Mouse (Mus musculus): ENCODE measurements around the gene Slco3a1. TPM values are rescaled to one million over a fixed set of nuclear protein-coding genes. Genes with fewer than 3 reads are reported as not detected.

Slco3a1 gene
- total and polyA plus RNA-seq, 3 experiments, result 0.04 to 0.35 TPM; not detected in 1

DNA sequence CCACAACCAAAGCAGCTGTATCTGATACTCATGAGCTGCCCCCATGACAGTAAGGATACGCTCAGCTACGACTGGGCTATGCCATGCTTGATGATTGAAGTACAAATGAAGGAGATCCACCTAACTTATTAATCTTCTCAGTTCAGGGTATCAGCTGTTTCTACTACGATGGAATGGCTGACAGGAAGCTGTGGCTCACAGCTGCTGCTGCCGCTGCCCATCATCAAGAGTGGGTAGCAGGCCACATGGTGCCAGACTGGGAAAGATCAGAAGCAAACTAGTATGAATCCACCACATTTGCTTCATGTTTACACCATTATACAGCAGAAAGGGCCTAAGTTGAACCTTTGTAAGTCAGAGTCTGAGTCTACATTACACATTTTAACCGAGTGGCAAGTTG is 109.4 kb downstream of the Slco3a1 start:
- H3K4me2 ChIP-seq (ENCODE audit: insufficient read depth, low read depth, poor library complexity, severe bottlenecking), result no peak overlapping the region
- dilution Hi-C loops (cut with MboI; ENCODE audit: extremely low pct_ligation_motif_present, extremely low pct_unique_long_range_greater_than_20kb, low sequenced_read_pairs), result no loop called here
- H3K9me3 ChIP-seq (replicated peaks; ENCODE audit: low read length), result peaks cover 11% of the 10 kb centered on the region

DNA sequence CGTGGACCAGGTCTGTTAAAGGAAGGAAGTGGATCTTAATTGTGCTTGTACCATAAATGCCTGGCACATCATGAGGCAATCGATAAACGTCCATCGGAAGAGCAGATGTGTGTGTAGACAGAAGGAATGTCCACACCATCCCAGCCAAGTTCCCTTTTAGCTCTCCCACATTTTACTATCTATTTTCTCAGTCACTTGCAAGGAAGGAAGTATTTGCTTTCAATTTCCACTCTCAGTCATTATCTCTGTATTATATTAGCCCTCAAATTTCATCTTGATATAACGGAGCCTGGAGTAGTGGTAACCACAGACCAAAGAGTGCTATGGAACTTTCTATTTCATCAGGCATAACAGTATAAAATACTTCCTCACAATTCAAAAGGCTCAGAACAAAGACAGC is 112.2 kb downstream of the Slco3a1 start:
- DNase-seq (ENCODE audit: extremely low read depth), result no peak
- Histone ChIP-seq H3K27ac (ENCODE audit: insufficient read depth, low read depth) (no peak overlapping the region), H3K4me3 (replicated peaks in 1 of 3; ENCODE audit: low read depth in 2 of 3, low read length in 2 of 3, poor library complexity in 1 of 3) (no peak overlapping the region), H3K36me3 (replicated peaks in 1 of 2; ENCODE audit: control insufficient read depth in 1 of 2, insufficient read depth in 1 of 2, low read length in 1 of 2) (no peaks in the 10 kb centered on the region), H3K4me1 (ENCODE audit: control insufficient read depth in 1 of 2, insufficient read depth in 2 of 2) (no peaks in the 10 kb centered on the region), H3K27me3 (replicated peaks) (no peaks in the 10 kb centered on the region), H3K79me2 (replicated peaks; ENCODE audit: control insufficient read depth, extremely low read depth, insufficient read depth, poor library complexity, severe bottlenecking) (no peaks in the 10 kb centered on the region), H3K4me2 (ENCODE audit: insufficient read depth, low read depth, poor library complexity, severe bottlenecking) (no peak overlapping the region), H3K9me3 (replicated peaks; ENCODE audit: low read length) (peaks cover 13% of the 10 kb centered on the region), H3K9ac (ENCODE audit: insufficient read depth, low read depth) (no peak overlapping the region)
- no peak for TF ChIP-seq POLR2AphosphoS2 (IDR thresholded peaks at IDR 0.05; ENCODE audit: low read depth, low read length)
- in situ Hi-C loops (cut with MboI; ENCODE audit: low pct_ligation_motif_present, low pct_unique_long_range_greater_than_20kb, low sequenced_read_pairs), result no loop called here
- dilution Hi-C loops (cut with MboI; ENCODE audit: extremely low pct_ligation_motif_present, extremely low pct_unique_long_range_greater_than_20kb, low sequenced_read_pairs), result no loop called here

More for the DNA sequence above, 109.4 kb downstream of the Slco3a1 start:
- no peak for DNase-seq (ENCODE audit: extremely low read depth)
- Histone ChIP-seq H3K4me3 (replicated peaks in 1 of 3; ENCODE audit: low read depth in 2 of 3, low read length in 2 of 3, poor library complexity in 1 of 3) (no peak overlapping the region), H3K27me3 (replicated peaks) (no peaks in the 10 kb centered on the region), H3K27ac (ENCODE audit: insufficient read depth, low read depth) (no peak overlapping the region), H3K9ac (ENCODE audit: insufficient read depth, low read depth) (no peak overlapping the region), H3K36me3 (replicated peaks in 1 of 2; ENCODE audit: control insufficient read depth in 1 of 2, insufficient read depth in 1 of 2, low read length in 1 of 2) (no peaks in the 10 kb centered on the region), H3K79me2 (replicated peaks; ENCODE audit: control insufficient read depth, extremely low read depth, insufficient read depth, poor library complexity, severe bottlenecking) (no peaks in the 10 kb centered on the region), H3K4me1 (ENCODE audit: control insufficient read depth in 1 of 2, insufficient read depth in 2 of 2) (no peaks in the 10 kb centered on the region)
- TF ChIP-seq TBP (conservative IDR thresholded peaks at IDR 0.05; ENCODE audit: low read depth, low read length), result no peak
- TF ChIP-seq MAFK (IDR thresholded peaks at IDR 0.05; ENCODE audit: insufficient replicate concordance, low read length), result no peak
- no peak for TF ChIP-seq ELF1 (IDR thresholded peaks at IDR 0.05; ENCODE audit: low read depth, low read length)
- TF ChIP-seq RAD21 (IDR thresholded peaks at IDR 0.05; ENCODE audit: low read depth, low read length), result no peak
- no peak for TF ChIP-seq POLR2AphosphoS2 (IDR thresholded peaks at IDR 0.05; ENCODE audit: low read depth, low read length)
- TF ChIP-seq UBTF (IDR thresholded peaks at IDR 0.05; ENCODE audit: low read depth, low read length), result no peak
- no peak for TF ChIP-seq MXI1 (IDR thresholded peaks at IDR 0.05; ENCODE audit: low read depth, low read length)
- no peak for TF ChIP-seq CHD2 (IDR thresholded peaks at IDR 0.05; ENCODE audit: low read length)
- no peak for TF ChIP-seq TCF12 (IDR thresholded peaks at IDR 0.05; ENCODE audit: low read depth, low read length)
- TF ChIP-seq RCOR1 (conservative IDR thresholded peaks at IDR 0.05; ENCODE audit: low read depth, low read length), result no peak
- TF ChIP-seq ZNF384 (IDR thresholded peaks at IDR 0.05; ENCODE audit: low read depth, low read length), result no peak
- no peak for TF ChIP-seq IRF4 (IDR thresholded peaks at IDR 0.05; ENCODE audit: low read depth, low read length)
- TF ChIP-seq GABPA (IDR thresholded peaks at IDR 0.05; ENCODE audit: insufficient replicate concordance, low read depth, low read length), result no peak
- TF ChIP-seq ZKSCAN1 (IDR thresholded peaks at IDR 0.05; ENCODE audit: borderline replicate concordance, low read depth, low read length), result no peak
- no peak for TF ChIP-seq JUN (IDR thresholded peaks at IDR 0.05; ENCODE audit: insufficient read depth, low read depth, low read length)
- in situ Hi-C loops (cut with MboI; ENCODE audit: low pct_ligation_motif_present, low pct_unique_long_range_greater_than_20kb, low sequenced_read_pairs), result no loop called here
